Mouse (Mus musculus): ENCODE results near the gene Afap1.

GRCm38 (mm10) chr5:35879199-35879598 is 13.9 kb upstream of the Afap1 start:
- TF ChIP-seq CTCF (IDR thresholded peaks at IDR 0.05; ENCODE audit: low read depth, low read length) (no peak), POLR2A (IDR thresholded peaks at IDR 0.05; ENCODE audit: extremely low read depth, insufficient read depth, low read length) (no peak)
